ENCODE assay signal across 35 mouse cellular contexts in the genomic region with DNA sequence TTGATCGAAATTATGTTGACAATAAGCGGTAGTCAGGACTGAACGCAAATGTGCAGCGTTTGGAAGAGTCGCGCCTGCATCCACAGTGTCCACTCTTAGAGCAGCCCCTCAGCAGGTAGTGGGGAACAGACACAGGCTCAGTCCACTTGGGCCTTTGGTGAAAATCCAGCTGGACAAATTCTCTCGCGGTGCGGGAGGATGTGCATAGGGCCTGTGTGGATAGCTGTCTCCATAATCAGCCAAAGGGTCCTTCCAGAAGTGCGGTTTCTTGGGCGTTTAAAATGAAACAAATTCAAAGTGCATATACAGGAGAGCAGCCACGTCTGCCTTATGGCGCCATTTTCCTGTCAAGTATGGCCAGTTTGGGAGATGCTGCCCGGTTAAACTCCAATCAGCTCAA. TPM values are rescaled to one million over a fixed set of nuclear protein-coding genes. Genes with fewer than 3 reads are reported as not detected.
DNase-seq lines count a peak whose midpoint lies in the region; ATAC-seq lines count a peak whose summit lies in the region.
"Had no signal": no experiment of that assay in that cellular context is flagged by ENCODE, and none has a peak within 500 bp of the region (broad histone marks: within the 10 kb centered on the region; RNA-seq: fewer than 3 reads in every experiment).

No protein-coding gene starts in this region.

- intact Hi-C loops in heart, postnatal 14 days (cut with DNase I) = no loop called here
- intact Hi-C loops in heart, postnatal 10 days (cut with DNase I) = loop anchor here (5.0 to 10.0 kb wide), 3 partner anchors 159 to 326 kb away; no protein-coding TSS in a partner anchor

- no peaks in the 10 kb centered on the region for H3K9me3 ChIP-seq in heart, embryonic 11.5 days (replicated peaks; ENCODE audit: control insufficient read depth, low read length)
- no peaks in the 10 kb centered on the region for H3K9me3 ChIP-seq in hindbrain, embryonic 11.5 days (ENCODE audit: control insufficient read depth, low read length)
- no peaks in the 10 kb centered on the region for H3K9me3 ChIP-seq in hindbrain, embryonic 14.5 days (ENCODE audit: control insufficient read depth, low read length)
- no peaks in the 10 kb centered on the region for H3K9me3 ChIP-seq in embryonic facial prominence, embryonic 10.5 days
- H3K9me3 ChIP-seq: embryonic facial prominence, embryonic 15.5 days; G1E; limb, embryonic 13.5 days; liver, embryonic 13.5 days; neural tube, embryonic 12.5 days had no signal

- H3K4me3 ChIP-seq in heart, embryonic 11.5 days (ENCODE audit: low read depth, low read length) = no peak overlapping the region
- no peak overlapping the region for H3K4me3 ChIP-seq in hindbrain, embryonic 11.5 days (ENCODE audit: low read depth, low read length)
- no peak overlapping the region for H3K4me3 ChIP-seq in hindbrain, embryonic 14.5 days (replicated peaks; ENCODE audit: low read length)
- no peak overlapping the region for H3K4me3 ChIP-seq in embryonic facial prominence, embryonic 10.5 days
- H3K4me3 ChIP-seq: embryonic facial prominence, embryonic 15.5 days; liver, embryonic 13.5 days; neural tube, embryonic 12.5 days had no signal

- H3K4me2 ChIP-seq in heart, embryonic 11.5 days = peak overlapping the region; percentile 70
- no peak overlapping the region for H3K4me2 ChIP-seq in hindbrain, embryonic 11.5 days (replicated peaks; ENCODE audit: low read depth, low read length)
- no peak overlapping the region for H3K4me2 ChIP-seq in hindbrain, embryonic 14.5 days (replicated peaks)
- H3K4me2 ChIP-seq: limb, embryonic 13.5 days had no signal

- DNase-seq in heart, postnatal 14 days = no peak
- DNase-seq in hindbrain, embryonic 11.5 days (ENCODE audit: low spot score) = peak; percentile 55
- no peak for DNase-seq in hindbrain, embryonic 14.5 days (ENCODE audit: low spot score)
- peak; percentile 39 for DNase-seq in embryonic facial prominence, embryonic 10.5 days (ENCODE audit: low spot score)
- peak; percentile 19 to 29 for DNase-seq in heart, postnatal 10 days
- DNase-seq in liver = no peak
- DNase-seq: adrenal gland, postnatal 36 days; B cell, adult 2 months; cerebellum, adult 11 months; kidney, adult 9 months; kidney, postnatal 14 days; liver, embryonic 13.5 days; lung, adult 2 months; lung, postnatal 14 days; right cerebral cortex, postnatal 25 days; spleen, adult 18-20 months had no signal

- 0 out of 2 replicates have a peak overlapping the region, but pooled peaks have one; percentile 23 for H3K9ac ChIP-seq in heart, embryonic 11.5 days (ENCODE audit: low read depth, low read length)
- H3K9ac ChIP-seq in hindbrain, embryonic 11.5 days (ENCODE audit: low read depth, low read length) = no peak overlapping the region
- no peak overlapping the region for H3K9ac ChIP-seq in hindbrain, embryonic 14.5 days
- H3K9ac ChIP-seq: embryonic facial prominence, embryonic 15.5 days; limb, embryonic 13.5 days; liver, embryonic 13.5 days; neural tube, embryonic 12.5 days had no signal

- no peak for ATAC-seq in heart, embryonic 11.5 days (replicated peaks; ENCODE audit: insufficient number of reproducible peaks, low FRiP score, low TSS enrichment)
- no peak for ATAC-seq in hindbrain, embryonic 11.5 days (ENCODE audit: low FRiP score)
- no peak for ATAC-seq in hindbrain, embryonic 14.5 days (ENCODE audit: low FRiP score)
- ATAC-seq: forebrain, embryonic 14.5 days; hindbrain, postnatal 0 days; intestine, embryonic 16.5 days; Patski had no signal

- 19% methylated on average over 14 of the region's 14 CpGs for WGBS in heart, embryonic 11.5 days (ENCODE audit: insufficient replicate concordance)
- 4% methylated on average over 14 of the region's 14 CpGs for WGBS in hindbrain, embryonic 11.5 days
- 3% methylated on average over 14 of the region's 14 CpGs for WGBS in hindbrain, embryonic 14.5 days
- 3% methylated on average over 14 of the region's 14 CpGs for WGBS in embryonic facial prominence, embryonic 10.5 days

- no peaks in the 10 kb centered on the region for H3K36me3 ChIP-seq in heart, embryonic 11.5 days (ENCODE audit: control insufficient read depth, insufficient read depth, low read length)
- H3K36me3 ChIP-seq in hindbrain, embryonic 11.5 days (ENCODE audit: control insufficient read depth, insufficient read depth, low read length) = no peaks in the 10 kb centered on the region
- no peaks in the 10 kb centered on the region for H3K36me3 ChIP-seq in hindbrain, embryonic 14.5 days (replicated peaks; ENCODE audit: control insufficient read depth, insufficient read depth)
- H3K36me3 ChIP-seq in embryonic facial prominence, embryonic 10.5 days (replicated peaks) = no peaks in the 10 kb centered on the region
- H3K36me3 ChIP-seq: embryonic facial prominence, embryonic 15.5 days; G1E; limb, embryonic 13.5 days; liver, embryonic 13.5 days; neural tube, embryonic 12.5 days had no signal

- peak overlapping the region; percentile 84 for H3K27ac ChIP-seq in heart, embryonic 11.5 days (ENCODE audit: low read depth, low read length)
- H3K27ac ChIP-seq in hindbrain, embryonic 11.5 days (ENCODE audit: low read depth, low read length) = no peak overlapping the region
- H3K27ac ChIP-seq in hindbrain, embryonic 14.5 days = no peak overlapping the region
- no peak overlapping the region for H3K27ac ChIP-seq in embryonic facial prominence, embryonic 10.5 days (replicated peaks)
- H3K27ac ChIP-seq: embryonic facial prominence, embryonic 15.5 days; hindbrain, postnatal 0 days; limb, embryonic 13.5 days; liver, embryonic 13.5 days; neural tube, embryonic 12.5 days had no signal

- no peaks in the 10 kb centered on the region for H3K27me3 ChIP-seq in heart, embryonic 11.5 days (ENCODE audit: control insufficient read depth, insufficient read depth, low read length)
- peaks cover 88% of the 10 kb centered on the region for H3K27me3 ChIP-seq in hindbrain, embryonic 11.5 days (ENCODE audit: control insufficient read depth, insufficient read depth, low read length)
- peaks cover 96% of the 10 kb centered on the region for H3K27me3 ChIP-seq in hindbrain, embryonic 14.5 days (ENCODE audit: control insufficient read depth, insufficient read depth, low read length)
- H3K27me3 ChIP-seq in embryonic facial prominence, embryonic 10.5 days (replicated peaks; ENCODE audit: low read depth, poor library complexity, severe bottlenecking) = peaks cover 97% of the 10 kb centered on the region
- H3K27me3 ChIP-seq: CH12.LX had no signal

- H3K4me1 ChIP-seq in heart, embryonic 11.5 days (ENCODE audit: control insufficient read depth, insufficient read depth, low read length) = peaks cover 33% of the 10 kb centered on the region
- peaks cover 10% of the 10 kb centered on the region for H3K4me1 ChIP-seq in hindbrain, embryonic 11.5 days (replicated peaks; ENCODE audit: control insufficient read depth, insufficient read depth, low read length)
- H3K4me1 ChIP-seq in hindbrain, embryonic 14.5 days (replicated peaks; ENCODE audit: control insufficient read depth, insufficient read depth, low read length) = peaks cover 14% of the 10 kb centered on the region
- peaks cover 34% of the 10 kb centered on the region for H3K4me1 ChIP-seq in embryonic facial prominence, embryonic 10.5 days

RNA-seq across cellular contexts. Expression of gene Tbx20, which starts 4.5 kb away (rescaled TPM):
- polyA plus RNA-seq in heart, embryonic 11.5 days (2014; fragmentation: Nextera tagmentation; extraction: Ambion mirVana) = 60.0 and 80.5 TPM in 2 replicates
- total RNA-seq in heart, postnatal 14 days (2021) = 100 to 1,000 TPM; 115 to 118 TPM
- 1.7 and 4.3 TPM in 2 replicates for polyA plus RNA-seq in hindbrain, embryonic 11.5 days (2014; fragmentation: Nextera tagmentation; extraction: Ambion mirVana)
- polyA plus RNA-seq in hindbrain, embryonic 14.5 days (2014; fragmentation: Nextera tagmentation; extraction: Ambion mirVana) = 0.74 and 1.8 TPM in 2 replicates
- 0.87 and 2.1 TPM in 2 replicates for polyA plus RNA-seq in embryonic facial prominence, embryonic 10.5 days (2016; fragmentation: Nextera tagmentation; extraction: Ambion mirVana)
- total RNA-seq in heart, postnatal 10 days (2021) = 100 to 1,000 TPM; 181 to 223 TPM
- total RNA-seq: CH12.LX; gastrocnemius, adult 8-10 months; granulocyte monocyte progenitor cell, adult 5-6 weeks; layer of hippocampus, adult 18-20 months; layer of hippocampus, postnatal 25 days; megakaryocyte, adult 5-6 weeks; monocyte, adult 5-6 weeks had no signal
- polyA plus RNA-seq: cortical plate, adult 2 months; embryonic facial prominence, embryonic 15.5 days; frontal cortex, adult 2 months; G1E; limb, embryonic 13.5 days; thymus, postnatal 0 days had no signal

Comparison
In these comparisons a context has a peak if more than half of its experiments do, and no peak if none do; other contexts are left out.
1. DNase-seq: peak in hindbrain, embryonic 11.5 days (single experiment), embryonic facial prominence, embryonic 10.5 days (single experiment) and heart, postnatal 10 days (2 of 2); none in heart, postnatal 14 days (0 of 2), hindbrain, embryonic 14.5 days (single experiment) and liver (single experiment).
2. RNA of gene Tbx20, which starts 4.5 kb away (polyA plus RNA-seq): 60.0 to 80.5 TPM in heart, embryonic 11.5 days; 1.7 to 4.3 TPM in hindbrain, embryonic 11.5 days, 0.74 to 1.8 TPM in hindbrain, embryonic 14.5 days and 0.87 to 2.1 TPM in embryonic facial prominence, embryonic 10.5 days; every median in the first group is over 10 times any median in the second.